Mouse (Mus musculus): ENCODE measurements around the gene Cacnb1. TPM values are rescaled to one million over a fixed set of nuclear protein-coding genes. Genes with fewer than 3 reads are reported as not detected.
A peak's percentile ranks its signal among the peaks of the same experiment; 100 is the strongest.

Gene Cacnb1
- polyA plus RNA-seq, 1 experiment from 2014 or later: 9.0 TPM

- ATAC-seq (replicated peaks; ENCODE audit: low FRiP score, low read depth): no peak
- WGBS: 67% methylated on average over 9 of the region's 9 CpGs
- peaks cover 31% of the 10 kb centered on the region; the same call in 1 of the 2 replicates for H3K36me3 ChIP-seq (ENCODE audit: insufficient read depth, low read length)
Observed at GRCm38 (mm10) chr11:98011716-98012115, 11.1 kb downstream of the Cacnb1 start.

DNA sequence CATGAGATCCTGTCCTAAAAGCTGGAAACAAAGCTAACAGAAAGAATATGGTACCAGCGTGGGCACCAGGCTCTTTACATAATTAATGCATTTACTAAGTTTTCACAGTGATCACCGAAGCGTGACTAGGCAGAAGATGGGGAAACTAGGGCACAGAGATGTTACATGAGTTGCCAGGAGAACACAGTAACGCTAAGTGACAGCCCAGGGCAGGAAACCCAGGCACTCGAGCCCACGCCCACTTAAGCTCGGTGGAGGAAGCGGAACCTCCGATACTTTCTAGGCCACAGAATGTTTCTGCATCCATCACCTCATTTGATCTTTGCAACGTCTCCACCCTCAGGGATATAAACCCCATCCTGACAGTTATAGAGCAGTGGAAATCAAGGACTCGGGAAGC is 14.7 kb downstream of the Cacnb1 start:
- 0 out of 2 replicates have a peak, but pooled peaks cover 15% of the 10 kb centered on the region for H3K36me3 ChIP-seq (ENCODE audit: insufficient read depth, low read length)

More at GRCm38 (mm10) chr11:98011716-98012115, 11.1 kb downstream of the Cacnb1 start:
- no peak overlapping the region for H3K4me3 ChIP-seq (replicated peaks; ENCODE audit: low read depth, low read length)
- H3K27ac ChIP-seq: no peak overlapping the region
- DNase-seq (ENCODE audit: low spot score): no peak
- H3K4me1 ChIP-seq (replicated peaks; ENCODE audit: insufficient read depth, low read length): no peaks in the 10 kb centered on the region
- no peak overlapping the region for H3K4me2 ChIP-seq (ENCODE audit: low read length)
- H3K9ac ChIP-seq (ENCODE audit: low read depth, low read length): no peak overlapping the region
- TF ChIP-seq CTCF (IDR thresholded peaks at IDR 0.05; ENCODE audit: low read depth): no peak
- H3K9me3 ChIP-seq (replicated peaks; ENCODE audit: low read length): no peaks in the 10 kb centered on the region
- no peaks in the 10 kb centered on the region for H3K27me3 ChIP-seq (ENCODE audit: insufficient read depth, low read length)

GRCm38 (mm10) chr11:98005686-98006085 is 17.1 kb downstream of the Cacnb1 start:
- 0 out of 2 replicates have a peak, but pooled peaks cover 4% of the 10 kb centered on the region for H3K27me3 ChIP-seq (ENCODE audit: insufficient read depth, low read length)
- ATAC-seq (replicated peaks; ENCODE audit: low FRiP score, low read depth) (no peak), DNase-seq (ENCODE audit: low spot score) (no peak)
- H3K9ac ChIP-seq (ENCODE audit: low read depth, low read length): no peak overlapping the region
- no peak for TF ChIP-seq CTCF (IDR thresholded peaks at IDR 0.05; ENCODE audit: low read depth)
- 79% methylated on average over 10 of the region's 10 CpGs for WGBS
- H3K9me3 ChIP-seq (replicated peaks; ENCODE audit: low read length): no peaks in the 10 kb centered on the region
- no peak overlapping the region for H3K4me3 ChIP-seq (replicated peaks; ENCODE audit: low read depth, low read length)
- H3K27ac ChIP-seq: no peak overlapping the region
- 0 out of 2 replicates have a peak, but pooled peaks cover 11% of the 10 kb centered on the region for H3K36me3 ChIP-seq (ENCODE audit: insufficient read depth, low read length)
- H3K4me1 ChIP-seq (replicated peaks; ENCODE audit: insufficient read depth, low read length): peaks cover 8% of the 10 kb centered on the region
- H3K4me2 ChIP-seq (ENCODE audit: low read length): no peak overlapping the region

More for the DNA sequence above, 14.7 kb downstream of the Cacnb1 start:
- Histone ChIP-seq H3K4me1 (replicated peaks; ENCODE audit: insufficient read depth, low read length) (peaks cover 4% of the 10 kb centered on the region), H3K4me3 (replicated peaks; ENCODE audit: low read depth, low read length) (no peak overlapping the region), H3K4me2 (ENCODE audit: low read length) (no peak overlapping the region), H3K27me3 (ENCODE audit: insufficient read depth, low read length) (no peaks in the 10 kb centered on the region), H3K27ac (no peak overlapping the region), H3K9me3 (replicated peaks; ENCODE audit: low read length) (no peaks in the 10 kb centered on the region), H3K9ac (ENCODE audit: low read depth, low read length) (no peak overlapping the region)
- TF ChIP-seq CTCF (IDR thresholded peaks at IDR 0.05; ENCODE audit: low read depth): no peak
- 75% methylated on average over 11 of the region's 11 CpGs for WGBS
- DNase-seq (ENCODE audit: low spot score) (no peak), ATAC-seq (replicated peaks; ENCODE audit: low FRiP score, low read depth) (no peak)

GRCm38 (mm10) chr11:98005076-98005475 is 17.8 kb downstream of the Cacnb1 start:
- H3K4me1 ChIP-seq (replicated peaks; ENCODE audit: insufficient read depth, low read length): peaks cover 8% of the 10 kb centered on the region
- no peak overlapping the region for H3K9ac ChIP-seq (ENCODE audit: low read depth, low read length)
- H3K27ac ChIP-seq: no peak overlapping the region
- DNase-seq (ENCODE audit: low spot score) (no peak), ATAC-seq (replicated peaks; ENCODE audit: low FRiP score, low read depth) (no peak)
- H3K9me3 ChIP-seq (replicated peaks; ENCODE audit: low read length): no peaks in the 10 kb centered on the region
- H3K27me3 ChIP-seq (ENCODE audit: insufficient read depth, low read length): 0 out of 2 replicates have a peak, but pooled peaks cover 4% of the 10 kb centered on the region
- H3K36me3 ChIP-seq (ENCODE audit: insufficient read depth, low read length): 0 out of 2 replicates have a peak, but pooled peaks cover 8% of the 10 kb centered on the region
- 64% methylated on average over 13 of the region's 13 CpGs for WGBS
- H3K4me2 ChIP-seq (ENCODE audit: low read length): no peak overlapping the region
- no peak for TF ChIP-seq CTCF (IDR thresholded peaks at IDR 0.05; ENCODE audit: low read depth)
- H3K4me3 ChIP-seq (replicated peaks; ENCODE audit: low read depth, low read length): no peak overlapping the region

GRCm38 (mm10) chr11:98004161-98004560 is 18.7 kb downstream of the Cacnb1 start:
- H3K4me3 ChIP-seq (replicated peaks; ENCODE audit: low read depth, low read length): no peak overlapping the region
- ATAC-seq (replicated peaks; ENCODE audit: low FRiP score, low read depth) (no peak), DNase-seq (ENCODE audit: low spot score) (no peak)
- H3K4me2 ChIP-seq (ENCODE audit: low read length): no peak overlapping the region
- TF ChIP-seq CTCF (IDR thresholded peaks at IDR 0.05; ENCODE audit: low read depth): no peak
- no peak overlapping the region for H3K9ac ChIP-seq (ENCODE audit: low read depth, low read length)
- H3K9me3 ChIP-seq (replicated peaks; ENCODE audit: low read length): no peaks in the 10 kb centered on the region
- 0 out of 2 replicates have a peak, but pooled peaks cover 4% of the 10 kb centered on the region for H3K36me3 ChIP-seq (ENCODE audit: insufficient read depth, low read length)
- H3K27me3 ChIP-seq (ENCODE audit: insufficient read depth, low read length): 0 out of 2 replicates have a peak, but pooled peaks cover 4% of the 10 kb centered on the region
- no peak overlapping the region for H3K27ac ChIP-seq
- peaks cover 11% of the 10 kb centered on the region for H3K4me1 ChIP-seq (replicated peaks; ENCODE audit: insufficient read depth, low read length)
- WGBS: 70% methylated on average over 8 of the region's 8 CpGs

DNA sequence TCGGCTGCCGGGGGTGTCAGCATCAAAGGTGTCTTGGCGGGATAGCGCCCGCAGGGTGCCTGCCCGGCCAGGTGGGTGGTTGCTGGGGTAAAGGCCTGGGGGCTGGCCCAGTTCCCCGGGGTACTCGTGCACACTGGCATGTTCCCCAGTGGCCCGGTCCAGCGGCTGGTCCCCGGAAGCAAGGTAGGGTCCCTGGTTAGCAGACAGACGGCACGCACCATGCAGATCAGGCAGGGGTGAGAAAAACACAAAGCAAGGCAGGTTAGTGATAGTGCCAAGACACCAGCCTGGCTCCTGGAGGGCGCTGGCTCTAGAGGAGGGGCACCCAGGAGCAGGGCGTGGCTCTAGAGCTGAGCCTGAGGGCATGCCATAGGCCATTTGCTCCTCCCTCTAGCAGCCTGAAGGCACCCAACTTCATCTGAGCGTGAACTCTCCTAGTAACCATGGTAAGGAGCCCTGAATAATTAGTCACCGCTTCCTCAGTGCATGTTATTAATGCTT is 19.6 kb downstream of the Cacnb1 start:
- Histone ChIP-seq H3K9ac (ENCODE audit: low read depth, low read length) (no peak overlapping the region), H3K27ac (no peak overlapping the region), H3K4me2 (ENCODE audit: low read length) (peak overlapping the region; percentile 28; the same call in 1 of the 2 replicates), H3K27me3 (ENCODE audit: insufficient read depth, low read length) (0 out of 2 replicates have a peak, but pooled peaks cover 4% of the 10 kb centered on the region), H3K4me3 (replicated peaks; ENCODE audit: low read depth, low read length) (no peak overlapping the region), H3K36me3 (ENCODE audit: insufficient read depth, low read length) (0 out of 2 replicates have a peak, but pooled peaks cover 4% of the 10 kb centered on the region), H3K9me3 (replicated peaks; ENCODE audit: low read length) (no peaks in the 10 kb centered on the region), H3K4me1 (replicated peaks; ENCODE audit: insufficient read depth, low read length) (peaks cover 11% of the 10 kb centered on the region)
- ATAC-seq (replicated peaks; ENCODE audit: low FRiP score, low read depth): 0 out of 2 replicates have a peak, but pooled peaks have one; percentile 16
- WGBS: 49% methylated on average over 17 of the region's 17 CpGs
- TF ChIP-seq CTCF (IDR thresholded peaks at IDR 0.05; ENCODE audit: low read depth): no peak
- no peak for DNase-seq (ENCODE audit: low spot score)
